Mouse (Mus musculus) brain, embryonic 14.5 days (tissue): ENCODE measurements at regions not wholly inside any gene's neighbourhood (a gene's known extent, or its start where the extent isn't known, plus 50 kb on each side); places are given as distances from the start of the nearest gene placed in this dataset.

Source experiments
- DNase-seq: peaks from one replicate; pipeline ENCODE4 v3.0.0-alpha.2; 2011; ENCODE audit warnings: low read depth

- DNase-seq: peak; percentile 68
Measured at GRCm38 (mm10) chr1:110336303-110336702, 354.1 kb downstream of the Cdh7 start.
